Mouse (Mus musculus) mature B cell (primary cell): ENCODE results near the gene Borcs8.

ENCODE experiments used
- in situ Hi-C: fragments of 300-500 bp; cut with MboI; formaldehyde crosslinking; loops from 2 replicates; pipeline ENCODE4 v1.14.3; 2019

The Borcs8 gene

DNA sequence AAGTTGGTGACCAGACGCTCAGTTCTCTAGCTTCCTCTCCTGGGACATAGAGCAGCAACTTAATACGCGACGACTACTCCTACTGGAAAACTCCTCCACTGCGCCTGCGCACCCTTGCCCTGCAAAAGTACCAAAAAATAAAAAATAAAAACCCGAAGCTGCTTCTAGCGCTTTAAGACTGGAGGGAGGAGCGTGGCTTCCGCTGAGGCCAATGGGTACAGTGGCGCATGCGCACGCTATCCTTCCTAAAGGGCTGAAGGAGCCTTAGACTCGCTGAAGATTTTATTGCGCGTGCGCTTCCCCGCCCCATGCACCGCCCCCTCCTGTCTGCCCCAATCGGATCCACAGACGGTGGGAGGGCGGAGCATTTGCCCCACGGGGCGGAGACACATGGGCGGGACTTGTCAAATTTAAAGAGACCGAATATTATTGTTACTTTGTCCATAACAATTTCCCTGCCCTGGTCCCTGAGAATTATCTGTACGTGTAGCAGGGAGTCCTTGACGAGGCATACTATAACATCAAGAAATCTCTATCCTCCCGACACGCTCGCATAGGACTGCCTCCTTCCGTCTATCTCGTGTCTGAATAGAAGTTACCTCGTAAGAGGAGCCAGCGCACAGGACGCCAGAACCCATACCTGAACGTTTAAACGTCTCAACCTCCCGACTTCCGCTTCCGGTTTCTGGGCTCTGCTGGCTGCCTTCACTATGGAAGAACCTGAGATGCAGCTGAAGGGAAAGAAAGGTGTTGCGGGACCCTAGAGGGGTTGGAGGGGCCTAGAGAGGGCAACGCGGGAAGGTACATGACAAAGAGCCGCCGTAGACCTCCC, at the start of gene Borcs8, which contains the start of the genes Rfxank and Mef2b:
TSS of gene Borcs8 (plus strand) at position 474 of the 832 bp plus-strand sequence.
TSS of gene Rfxank (minus strand) at position 129 of the 832 bp plus-strand sequence.
TSS of gene Mef2b (plus strand) at position 686 of the 832 bp plus-strand sequence.
- in situ Hi-C loops: no loop called here

DNA sequence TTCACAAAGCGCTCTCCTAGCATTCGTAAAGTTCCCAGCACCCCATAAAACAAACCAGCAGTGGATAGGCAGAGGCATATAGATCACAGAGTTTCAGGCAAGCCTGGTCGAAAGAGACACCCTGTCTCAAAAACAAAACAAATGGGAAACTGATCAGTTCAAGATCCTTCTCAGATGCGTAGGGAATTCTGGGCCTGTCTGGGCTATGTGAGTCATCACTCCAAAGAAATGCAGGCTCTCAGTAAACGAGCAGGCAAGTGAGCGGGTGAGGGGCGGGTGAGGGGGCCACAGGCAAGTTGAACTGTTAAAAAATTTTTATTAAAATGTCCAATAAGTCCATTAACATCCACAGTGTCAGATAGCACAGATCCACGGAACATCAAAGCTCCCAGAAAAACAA, 46.5 kb upstream of the Borcs8 start:
- in situ Hi-C loops: no loop called here

DNA sequence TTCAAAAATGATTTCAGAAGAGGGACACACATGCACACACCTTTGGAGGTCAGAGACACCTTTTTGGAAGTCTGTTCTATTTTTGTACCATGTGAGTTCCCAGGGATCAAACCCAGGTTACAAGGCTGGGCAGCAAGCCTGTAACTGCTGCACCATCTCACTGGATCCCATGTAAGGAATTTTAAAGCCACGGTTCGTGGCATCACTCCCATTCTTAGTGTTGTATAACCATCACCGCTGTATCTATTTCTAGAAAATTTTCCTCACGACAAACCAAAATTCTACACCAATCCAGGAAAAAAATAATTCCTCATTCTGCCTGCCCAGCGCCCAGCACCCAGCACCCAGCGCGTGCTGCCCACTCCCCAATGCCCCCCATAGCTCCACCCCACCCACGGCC, 40.0 kb upstream of the Borcs8 start:
- in situ Hi-C loops: no loop called here

DNA sequence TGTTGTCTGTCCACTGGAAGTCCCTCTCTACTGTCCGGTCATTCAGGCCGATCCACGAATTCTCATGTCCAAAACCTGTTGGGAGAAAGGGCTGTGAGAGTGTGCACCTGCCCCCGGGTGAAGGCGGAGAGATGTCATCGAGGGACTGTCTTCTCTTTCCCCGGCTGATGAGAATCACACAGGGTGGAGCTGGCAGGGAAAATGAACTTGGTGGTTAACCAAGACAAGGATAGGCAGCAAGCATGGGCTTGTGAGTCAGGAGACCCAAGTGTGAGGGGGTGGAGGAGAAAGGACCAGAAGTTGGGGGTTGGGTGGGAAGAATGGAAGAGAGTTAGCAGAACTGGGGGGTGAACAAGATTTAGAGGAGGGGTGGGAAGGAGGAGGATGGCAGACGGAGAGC, 39.1 kb upstream of the Borcs8 start:
- in situ Hi-C loops: no loop called here

DNA sequence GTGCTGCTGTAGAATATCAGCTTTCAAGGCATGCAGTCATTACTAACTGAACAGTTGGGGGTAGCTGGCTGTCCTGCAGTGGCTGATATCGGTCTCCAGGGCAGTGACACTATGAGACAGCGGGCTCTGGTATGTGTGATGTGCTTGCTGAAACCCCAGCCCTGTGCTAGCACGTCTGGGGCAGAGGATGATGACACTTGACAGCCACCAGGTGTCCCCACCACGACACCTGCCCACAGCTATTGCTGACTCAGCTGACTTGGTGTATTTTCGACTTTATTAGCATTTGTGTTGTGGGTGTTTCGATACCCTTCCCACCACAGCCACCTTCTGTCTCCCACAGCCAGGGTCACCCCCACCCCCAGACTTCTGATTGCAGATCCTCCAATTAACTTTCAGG, 34.8 kb upstream of the Borcs8 start:
- in situ Hi-C loops: no loop called here

DNA sequence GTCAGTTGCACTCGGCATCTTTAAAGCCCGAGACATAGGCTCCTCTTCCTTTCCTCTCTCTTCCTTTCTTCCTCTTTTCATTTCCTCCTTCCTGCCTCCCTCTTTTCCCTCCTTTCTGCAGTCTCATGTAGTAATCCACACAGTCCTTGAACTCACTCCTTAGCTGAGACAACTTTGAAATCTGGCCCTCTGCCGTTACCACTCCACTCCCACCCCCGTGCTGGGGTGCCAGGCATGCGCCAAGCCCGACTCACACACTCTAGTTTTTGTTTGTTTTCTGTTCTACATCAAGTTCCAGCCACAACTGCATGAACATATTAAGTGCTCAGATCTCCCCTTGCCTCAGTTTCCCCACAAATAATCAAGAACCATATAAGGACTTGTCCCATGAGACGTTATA, 34.4 kb upstream of the Borcs8 start:
- in situ Hi-C loops: no loop called here

DNA sequence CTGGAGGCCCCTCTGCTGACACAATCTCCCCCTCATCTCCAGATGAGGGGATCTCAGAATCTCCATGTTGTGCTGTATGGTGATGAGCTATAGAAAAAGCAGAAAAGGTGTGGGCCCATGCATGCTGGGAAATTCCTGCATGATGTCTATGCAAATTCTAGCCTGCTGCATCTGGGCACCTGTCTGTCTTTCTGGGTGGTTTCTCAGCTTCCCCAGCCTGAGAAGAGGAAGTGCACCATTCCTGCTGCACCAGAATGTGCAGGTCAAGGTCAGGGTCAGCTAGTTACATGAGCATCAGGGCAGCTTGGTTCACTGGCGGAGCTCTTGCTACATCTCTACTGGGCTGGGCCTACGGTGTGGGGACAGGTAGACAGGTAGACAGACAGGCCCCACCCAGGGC, 28.8 kb upstream of the Borcs8 start:
- in situ Hi-C loops: no loop called here

DNA sequence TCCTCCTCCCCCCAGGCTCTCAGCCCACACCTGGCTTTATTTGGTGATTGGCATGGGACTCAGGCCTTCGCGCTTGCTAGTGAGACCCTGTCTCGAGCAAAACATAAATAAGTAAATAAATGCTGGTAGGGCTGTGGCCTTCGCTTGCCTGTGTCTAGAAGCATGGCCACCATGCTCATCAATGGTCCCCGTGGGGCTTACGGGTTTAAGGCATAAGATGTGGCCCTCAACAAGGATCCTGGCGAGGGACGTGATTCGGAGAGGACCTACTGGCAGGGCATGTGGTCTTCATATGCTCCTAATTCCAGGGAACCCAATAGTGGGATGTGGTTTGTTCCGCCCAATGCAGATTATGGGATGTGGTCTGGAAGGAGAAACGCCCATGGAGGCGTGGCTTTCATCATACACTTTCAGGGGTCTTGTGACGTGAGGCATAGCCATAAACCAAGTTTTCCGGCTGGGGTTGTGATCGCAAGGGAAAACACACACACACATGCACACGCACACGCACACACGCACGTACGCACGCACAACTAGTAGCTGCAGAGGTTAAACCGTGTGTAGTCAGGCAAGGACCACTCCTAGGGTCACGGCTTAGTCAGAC, 28.0 kb upstream of the Borcs8 start:
- in situ Hi-C loops: no loop called here

DNA sequence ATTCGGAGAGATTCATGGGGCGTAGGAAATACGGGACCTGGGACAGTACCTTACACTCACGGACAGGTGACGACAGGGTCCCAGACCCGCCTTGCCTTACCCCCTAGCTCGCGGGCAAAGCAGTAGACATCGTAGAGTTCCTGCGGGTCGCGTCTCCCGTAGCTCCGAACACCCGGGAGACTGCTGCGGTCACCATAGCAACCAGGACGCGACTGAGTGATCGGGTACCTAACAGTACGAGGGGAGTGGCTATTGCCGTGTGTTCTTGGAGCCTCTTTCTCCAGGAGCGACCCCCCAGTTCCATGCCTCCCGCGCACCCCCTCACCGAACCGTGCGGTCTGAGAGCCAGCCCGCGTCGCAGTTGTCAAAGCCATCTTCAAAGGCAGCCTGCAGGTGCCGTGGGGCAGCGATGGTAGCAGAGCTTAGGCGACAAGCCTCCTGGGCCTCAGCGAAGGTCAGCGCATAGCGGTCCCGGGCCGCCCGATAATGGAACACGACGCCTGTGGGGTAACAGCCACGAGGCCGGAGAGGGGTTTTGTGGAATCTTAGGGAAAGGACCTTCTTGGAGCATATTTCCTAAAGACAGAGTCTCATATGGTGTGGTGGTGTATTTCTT, 26.8 kb upstream of the Borcs8 start:
- in situ Hi-C loops: no loop called here

DNA sequence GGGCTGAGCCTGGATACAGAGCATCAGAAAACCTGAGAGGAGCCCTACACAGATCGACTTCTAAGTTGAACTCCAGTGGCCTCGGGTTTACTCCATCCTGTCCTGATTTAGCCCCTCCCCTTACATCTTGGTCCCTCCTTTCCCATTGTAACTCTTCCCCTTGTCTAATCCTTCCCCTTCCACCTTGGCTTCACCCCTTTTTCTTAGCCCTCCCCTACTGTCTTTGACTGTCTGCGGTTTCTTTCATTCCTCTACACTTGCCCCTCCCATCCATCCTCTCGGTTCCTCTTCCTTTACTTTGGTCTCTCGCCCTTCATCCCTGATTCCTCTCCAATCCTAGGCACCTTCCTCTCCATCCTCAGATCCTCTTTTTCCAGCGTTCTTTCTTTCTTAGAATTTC, 24.8 kb upstream of the Borcs8 start:
- in situ Hi-C loops: no loop called here

DNA sequence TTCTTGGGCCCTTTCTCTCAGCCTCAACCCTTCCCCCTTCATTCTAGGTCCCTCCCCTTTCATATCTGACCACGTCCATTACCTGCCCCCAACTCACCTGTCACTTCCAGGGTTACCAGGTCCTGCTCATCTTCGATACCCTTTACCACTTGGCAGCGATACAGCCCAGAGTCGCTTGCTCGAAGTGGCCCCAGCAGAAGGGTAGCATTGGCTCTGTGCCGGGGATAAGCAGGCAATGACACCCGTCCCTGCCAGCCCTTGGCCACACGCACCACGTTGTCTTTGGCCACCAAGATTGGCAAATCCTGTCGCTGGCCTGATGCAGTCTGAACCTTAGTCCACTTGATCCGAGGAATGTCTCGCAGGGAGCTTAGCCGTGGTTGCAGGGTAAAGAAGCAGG, 24.4 kb upstream of the Borcs8 start:
- in situ Hi-C loops: no loop called here

DNA sequence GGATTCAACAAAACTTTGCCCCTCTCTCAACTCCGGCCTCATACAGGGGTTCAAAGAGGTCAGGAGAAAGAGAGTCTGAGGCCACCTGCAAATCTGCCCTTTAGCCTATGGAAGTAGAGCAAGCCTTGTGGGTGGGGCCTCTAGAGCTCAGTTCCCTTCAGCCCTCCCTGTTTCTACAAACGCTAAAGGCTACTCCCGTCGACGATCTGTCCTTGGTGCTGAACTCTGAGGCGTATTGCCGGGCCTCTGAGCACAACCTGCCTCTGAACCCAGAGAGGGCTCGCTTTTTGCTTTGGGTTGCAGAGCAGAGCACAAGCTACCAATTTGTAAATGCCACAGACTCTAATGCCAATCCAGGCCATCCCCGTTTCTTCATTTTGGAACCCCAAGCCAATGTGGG, 21.7 kb upstream of the Borcs8 start:
- in situ Hi-C loops: no loop called here

DNA sequence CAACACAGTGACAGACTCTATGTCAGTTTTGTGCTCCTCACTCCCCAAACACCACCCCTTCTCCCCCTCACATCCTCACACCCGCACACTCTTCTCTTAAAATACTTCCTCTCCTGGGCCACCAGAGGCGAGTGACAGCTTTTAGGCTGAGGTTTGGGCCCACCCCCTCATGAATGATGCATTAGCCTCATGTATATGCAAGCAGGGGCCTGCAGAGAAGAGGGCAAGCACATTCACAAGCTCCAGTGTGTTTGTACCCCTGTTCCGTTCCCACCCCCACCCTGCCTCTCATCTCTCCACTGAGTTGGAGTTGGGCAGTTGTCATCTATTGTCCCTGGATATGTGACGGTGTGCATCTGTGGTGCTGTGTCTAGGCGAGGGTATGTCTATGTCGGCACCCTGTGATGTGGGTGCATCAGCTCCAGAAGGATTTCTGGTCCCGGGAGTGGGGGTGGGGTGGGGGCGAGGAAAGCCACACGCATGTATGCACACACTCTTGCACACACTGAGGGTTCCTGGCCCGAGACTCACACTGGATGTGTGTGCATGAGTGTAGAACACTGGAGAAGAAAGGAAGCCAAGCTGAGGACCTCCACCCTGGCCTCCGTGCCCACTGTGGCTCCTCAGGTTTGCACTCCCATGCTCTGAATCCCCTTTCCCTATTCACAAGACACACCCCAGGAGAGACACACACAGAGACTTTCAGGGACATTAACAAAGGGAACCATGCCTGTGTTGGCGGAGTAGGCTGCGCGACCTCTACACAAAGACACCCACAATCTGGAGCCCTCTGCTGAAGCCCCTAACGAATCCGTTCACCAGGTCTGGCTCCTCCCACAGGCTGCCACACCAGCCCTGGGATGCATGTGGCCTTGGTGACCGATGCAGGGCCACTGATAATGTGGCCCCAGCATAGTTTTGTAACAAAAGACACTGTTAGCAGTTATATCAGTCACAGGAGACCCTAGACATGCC, 20.3 kb upstream of the Borcs8 start:
- in situ Hi-C loops: no loop called here

DNA sequence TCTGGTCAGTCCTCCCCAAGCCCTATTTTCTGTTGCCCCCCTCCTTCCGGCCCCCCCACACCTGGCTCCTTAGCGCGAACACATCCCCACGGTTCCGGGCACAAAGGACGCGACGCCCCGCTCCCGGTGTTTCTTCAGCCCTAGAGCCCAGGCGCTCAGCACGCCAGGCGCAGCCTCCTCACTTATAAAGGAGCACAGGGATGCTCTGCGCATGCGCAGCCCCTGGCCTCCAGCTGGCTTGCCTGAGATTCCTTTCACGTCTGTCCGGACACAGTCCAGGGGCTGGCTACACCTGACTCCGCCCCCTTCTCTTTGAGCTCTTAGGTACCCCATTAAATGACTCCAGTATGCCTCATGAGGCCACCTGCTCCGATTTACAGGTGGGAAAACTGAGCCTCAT, 18.6 kb upstream of the Borcs8 start, which contains the start of gene Ncan:
TSS of gene Ncan (minus strand) at position 207 of the 400 bp plus-strand sequence.
- in situ Hi-C loops: no loop called here

DNA sequence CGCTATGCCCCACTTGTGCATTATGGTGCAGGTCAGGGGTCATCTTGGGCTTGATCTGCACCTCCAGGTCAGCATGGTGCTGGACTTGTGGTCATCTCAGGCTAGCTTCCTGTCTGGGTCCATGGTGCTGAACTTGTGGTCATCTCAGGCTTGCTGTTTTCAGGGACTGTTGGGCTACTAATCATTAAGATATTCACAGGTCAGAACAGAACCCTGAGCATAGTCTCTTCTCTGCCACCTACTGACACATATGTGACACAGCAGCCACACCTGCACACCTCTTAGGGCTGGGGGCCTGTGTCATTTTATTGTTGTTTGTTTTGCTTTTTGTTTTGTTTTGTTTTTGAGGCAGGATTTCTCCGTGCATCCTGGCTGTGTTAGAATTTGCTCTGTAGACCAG, 16.4 kb upstream of the Borcs8 start:
- in situ Hi-C loops: no loop called here

DNA sequence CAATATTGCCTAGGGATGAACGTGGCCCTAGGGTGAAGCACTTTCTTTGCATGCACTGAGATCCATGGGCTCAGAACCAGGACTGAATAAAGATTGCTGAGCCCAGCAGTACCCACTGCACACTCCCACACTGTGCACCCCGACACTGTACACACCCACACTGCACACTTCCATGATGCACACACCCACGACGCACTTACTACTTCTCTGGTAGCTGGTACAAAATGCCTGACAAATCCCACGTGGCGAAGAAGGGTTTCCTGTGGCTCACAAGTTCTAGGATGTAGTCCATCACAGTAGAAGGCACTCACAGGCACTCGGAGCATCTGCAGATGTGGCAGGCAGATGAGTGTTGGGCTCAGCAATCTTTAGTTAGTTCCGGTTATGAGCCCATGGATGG, 14.3 kb upstream of the Borcs8 start:
- in situ Hi-C loops: no loop called here

DNA sequence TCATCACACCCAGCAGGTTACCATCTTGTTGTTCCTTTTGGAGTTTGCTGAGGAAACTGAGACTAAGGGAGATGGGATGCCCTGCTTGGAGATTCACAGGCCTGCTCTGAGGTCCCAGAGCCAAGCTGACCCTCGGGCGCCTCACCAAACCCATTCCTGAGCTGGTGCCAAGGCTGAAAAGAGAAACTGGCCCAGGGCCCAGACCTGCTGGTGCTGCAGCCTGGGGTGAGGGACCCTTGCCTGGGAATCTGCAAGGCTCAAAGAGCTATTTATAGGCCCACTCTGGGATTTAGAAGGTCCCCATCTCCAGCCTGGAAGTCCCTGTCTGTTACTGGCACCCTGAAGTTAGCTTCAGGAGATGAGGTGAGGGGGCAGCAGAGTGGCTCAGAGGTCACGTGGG, 10.9 kb upstream of the Borcs8 start:
- in situ Hi-C loops: no loop called here

DNA sequence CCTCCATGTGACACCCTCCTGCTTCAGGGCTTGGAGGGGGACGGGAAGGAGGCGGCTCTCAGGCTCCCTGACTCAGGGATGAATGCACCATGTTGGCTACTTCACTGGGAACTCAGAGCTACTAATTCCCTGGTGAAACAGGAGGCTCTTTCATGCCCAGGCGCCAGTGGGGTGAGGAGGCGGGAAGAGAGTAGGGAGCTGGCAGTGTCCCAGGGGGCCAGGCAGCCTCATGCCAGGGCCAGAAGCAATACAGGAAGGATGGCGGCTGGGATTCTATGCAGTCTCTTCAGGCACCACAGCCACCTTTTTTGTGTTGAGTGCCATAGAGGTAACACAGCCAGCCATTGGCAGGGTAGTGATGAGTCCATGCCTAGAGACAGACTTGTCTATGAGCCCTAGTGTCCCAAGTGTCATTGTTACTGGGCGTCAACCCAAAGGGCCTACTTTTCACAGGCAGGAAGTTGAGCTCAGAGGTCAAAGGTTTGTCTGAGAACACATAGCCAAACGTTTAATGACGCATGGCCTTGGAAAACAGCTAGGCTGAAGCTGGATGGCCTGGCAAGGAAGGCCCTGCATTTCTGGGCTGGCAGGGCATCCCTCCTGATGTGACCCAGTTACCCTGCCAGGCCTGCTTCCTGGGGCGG, 9.9 kb upstream of the Borcs8 start:
- in situ Hi-C loops: no loop called here

DNA sequence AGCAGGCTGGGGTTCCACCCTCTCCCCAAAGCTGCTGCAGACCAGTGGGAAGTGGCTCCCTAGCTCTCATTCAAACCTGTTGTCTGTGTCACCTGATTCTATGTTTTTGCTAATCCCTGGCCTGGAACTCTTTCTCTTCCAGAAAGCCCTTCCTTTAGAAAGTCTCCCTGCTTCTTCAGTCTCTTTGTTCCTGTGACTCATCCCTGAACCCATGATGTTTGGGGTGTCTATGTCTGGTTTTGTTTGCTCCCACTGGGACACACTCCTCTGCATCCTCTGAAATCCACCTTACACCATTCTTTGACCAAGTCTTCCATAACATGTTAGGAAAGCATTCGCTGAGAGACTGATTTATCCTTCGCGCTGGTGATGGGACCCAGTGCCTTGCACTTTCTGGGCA, 9.2 kb upstream of the Borcs8 start:
- in situ Hi-C loops: no loop called here

DNA sequence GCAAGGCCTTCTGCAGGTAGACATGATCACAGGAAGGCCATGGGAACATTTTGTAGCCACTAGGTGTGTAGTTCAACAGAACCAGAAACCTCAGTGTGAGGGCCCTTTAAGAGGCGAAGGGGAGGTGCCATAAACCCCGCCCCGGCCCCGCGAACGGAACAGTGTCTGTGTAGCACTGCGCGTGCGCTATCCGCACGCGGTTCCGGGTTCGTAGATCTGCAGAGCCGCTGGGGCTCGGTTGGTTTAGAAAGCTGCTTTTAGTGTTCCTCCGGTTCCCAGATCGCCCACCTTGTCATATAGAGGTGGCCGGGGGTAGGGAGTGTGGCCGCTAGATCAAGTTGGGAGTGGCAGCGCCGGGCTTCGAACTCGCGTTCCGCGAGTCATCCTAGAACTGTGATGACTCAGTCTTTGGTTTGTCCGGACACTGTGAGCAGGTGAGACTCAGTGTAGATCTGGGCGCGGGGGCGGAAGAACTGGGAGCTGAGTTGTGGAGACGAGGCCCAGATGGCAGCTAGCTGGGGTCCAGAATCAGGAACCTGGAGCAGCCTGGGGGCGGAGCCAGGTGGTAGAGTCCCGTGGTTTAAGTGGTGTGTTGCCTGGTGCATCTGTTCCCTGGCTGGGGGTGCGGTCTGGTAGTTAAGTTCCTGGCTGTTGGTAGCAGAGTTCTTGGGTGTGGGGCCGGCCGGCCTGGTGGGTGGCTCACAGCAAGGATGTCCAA, 8.0 kb upstream of the Borcs8 start, which contains the start of gene Nr2c2ap:
TSS of gene Nr2c2ap (plus strand) at position 168 of the 718 bp plus-strand sequence.
- in situ Hi-C loops: no loop called here
